Mouse (Mus musculus) layer of hippocampus, postnatal 36 days (tissue): ENCODE results near the gene Zfp36. TPM values are rescaled to one million over a fixed set of nuclear protein-coding genes. Genes with fewer than 3 reads are reported as not detected.

Experiments
- DNase-seq, 2 experiments: peaks; one replicate each; pipeline ENCODE4 v3.0.0; 2022
- total RNA-seq, 2 experiments: library from RNA; stranded (reverse); gene quantifications; 2 replicates each; pipeline ENCODE4 v1.2.3; 2021

Zfp36 gene
- total RNA-seq, 2 experiments from 2014 or later = 3.1 to 3.9 TPM

- no peak for DNase-seq
Observed at GRCm38 (mm10) chr7:28383606-28384005, 3.6 kb upstream of the Zfp36 start.

- peak; percentile 59 to 62 for DNase-seq
Observed at GRCm38 (mm10) chr7:28382981-28383396, 2.9 kb upstream of the Zfp36 start.

GRCm38 (mm10) chr7:28382347-28382951 is 2.4 kb upstream of the Zfp36 start:
- DNase-seq = no peak

GRCm38 (mm10) chr7:28381938-28382337 is 1.9 kb upstream of the Zfp36 start:
- no peak for DNase-seq

- no peak for DNase-seq
Observed at GRCm38 (mm10) chr7:28381017-28381790, 1.2 kb upstream of the Zfp36 start.

GRCm38 (mm10) chr7:28378769-28379651 is 1.0 kb downstream of the Zfp36 start:
- DNase-seq = peak; percentile 82 to 83

GRCm38 (mm10) chr7:28378066-28378690 is 1.9 kb downstream of the Zfp36 start:
- no peak for DNase-seq

GRCm38 (mm10) chr7:28377190-28378065 is 2.6 kb downstream of the Zfp36 start:
- DNase-seq = no peak

- DNase-seq = no peak
Observed at GRCm38 (mm10) chr7:28376011-28376771, 3.9 kb downstream of the Zfp36 start.

- peak; percentile 71 to 72 for DNase-seq
Observed at GRCm38 (mm10) chr7:28375176-28375921, 4.7 kb downstream of the Zfp36 start.

- no peak for DNase-seq
Observed at GRCm38 (mm10) chr7:28374647-28375046, 5.4 kb downstream of the Zfp36 start.

- DNase-seq = no peak
Observed at GRCm38 (mm10) chr7:28373891-28374495, 6.1 kb downstream of the Zfp36 start.

- peak in 1 of 2 experiments; percentile 55 for DNase-seq
Observed at GRCm38 (mm10) chr7:28373131-28373581, 6.9 kb downstream of the Zfp36 start.

GRCm38 (mm10) chr7:28372251-28373108 is 7.6 kb downstream of the Zfp36 start, which contains the start of gene Plekhg2:
Gene Plekhg2 (minus strand): TSS chr7:28372599.
- DNase-seq = peak; percentile 90 to 91

- no peak for DNase-seq
Observed at GRCm38 (mm10) chr7:28371514-28371989, 8.5 kb downstream of the Zfp36 start.

- DNase-seq = no peak
Observed at GRCm38 (mm10) chr7:28370977-28371513, 9.0 kb downstream of the Zfp36 start.

GRCm38 (mm10) chr7:28370051-28370450 is 10.0 kb downstream of the Zfp36 start:
- no peak for DNase-seq
